Mouse (Mus musculus) B cell, adult 2 months (primary cell): ENCODE measurements at regions not wholly inside any gene's neighbourhood (a gene's known extent, or its start where the extent isn't known, plus 50 kb on each side); places are given as distances from the start of the nearest gene placed in this dataset.

ENCODE experiments used
- DNase-seq, 2 experiments: peaks; one replicate each; pipeline ENCODE4 v3.0.0; 2022

DNA sequence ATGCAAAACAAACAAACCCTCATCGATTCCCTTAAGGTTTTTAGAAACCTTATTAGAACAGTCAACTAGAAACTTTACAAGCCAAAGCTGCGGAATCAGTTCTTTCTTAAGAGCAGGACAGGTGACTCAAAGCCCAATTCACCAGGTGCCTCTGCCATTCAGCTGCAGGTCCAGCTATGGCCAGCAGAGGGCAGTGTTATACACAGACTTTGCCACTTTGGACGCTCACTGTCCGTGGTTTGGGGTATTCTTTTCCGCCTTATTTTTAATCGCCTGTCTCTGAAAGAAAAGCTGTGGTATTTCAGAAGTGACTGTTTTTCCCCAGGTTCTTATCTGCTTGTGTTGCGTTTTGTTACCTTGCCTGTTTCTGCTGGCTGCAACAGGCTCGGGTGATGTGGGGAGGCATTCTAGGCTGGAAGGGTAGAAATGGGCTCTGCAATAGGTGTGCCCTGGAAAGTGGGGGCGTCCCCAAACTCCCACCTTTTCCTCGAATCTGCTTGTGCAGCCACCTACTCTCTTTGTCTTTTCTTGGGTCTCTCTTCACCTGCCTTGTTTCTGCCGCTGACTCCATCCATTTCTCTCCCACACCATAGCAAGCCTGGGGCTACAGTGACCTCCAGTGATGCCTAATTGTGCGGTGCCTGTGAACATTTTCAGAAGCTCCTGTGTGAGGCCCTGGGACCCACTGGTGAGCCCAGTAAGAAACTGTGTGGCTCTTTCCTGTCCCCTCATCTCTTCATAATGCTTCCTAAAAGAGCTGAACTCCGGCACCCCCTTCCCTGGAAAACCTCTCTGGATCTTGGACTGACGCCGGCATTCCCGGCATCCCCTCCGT, 142.4 kb downstream of the Mtx3 start:
- peak; percentile 89 to 90 for DNase-seq

DNA sequence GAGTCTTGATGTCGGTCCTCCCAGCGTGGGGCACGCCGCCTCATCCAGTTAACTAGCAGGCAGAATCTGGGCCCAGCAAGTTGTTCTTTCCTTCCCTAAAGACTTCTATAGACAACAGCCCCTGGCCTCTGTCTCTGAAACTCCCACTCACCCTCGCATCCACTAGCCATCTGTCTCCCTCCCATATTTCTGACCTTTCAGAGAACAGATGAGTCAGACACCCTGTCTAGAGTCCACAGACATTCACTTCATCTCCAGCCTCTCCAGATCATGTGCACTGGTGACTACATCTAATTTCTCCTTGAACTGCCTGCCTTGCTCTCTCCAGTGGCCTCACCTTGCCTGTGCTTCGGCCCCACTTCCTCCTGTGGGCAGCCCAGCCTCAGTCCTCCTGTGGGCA, 143.1 kb downstream of the Mtx3 start:
- no peak for DNase-seq

DNA sequence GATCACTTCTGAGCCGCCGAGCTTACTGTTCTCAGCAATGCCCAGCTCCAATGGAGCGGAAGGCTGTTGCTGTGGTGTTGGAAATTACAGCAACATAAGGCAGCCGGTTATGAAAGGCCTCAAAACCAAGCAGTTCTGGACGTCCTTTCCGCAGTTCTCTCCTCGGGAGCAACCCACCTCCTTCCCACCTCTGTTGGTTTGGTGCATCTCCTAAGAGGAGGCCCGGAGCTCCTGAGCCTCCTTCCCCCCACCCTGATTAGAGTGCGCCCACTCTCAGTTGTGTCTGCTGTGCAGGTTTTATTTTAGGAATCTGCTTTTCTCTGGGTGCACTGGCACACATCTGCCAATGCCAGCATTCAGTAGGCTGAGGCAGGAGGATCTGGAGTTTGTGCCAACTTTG, 144.0 kb downstream of the Mtx3 start:
- DNase-seq: no peak

DNA sequence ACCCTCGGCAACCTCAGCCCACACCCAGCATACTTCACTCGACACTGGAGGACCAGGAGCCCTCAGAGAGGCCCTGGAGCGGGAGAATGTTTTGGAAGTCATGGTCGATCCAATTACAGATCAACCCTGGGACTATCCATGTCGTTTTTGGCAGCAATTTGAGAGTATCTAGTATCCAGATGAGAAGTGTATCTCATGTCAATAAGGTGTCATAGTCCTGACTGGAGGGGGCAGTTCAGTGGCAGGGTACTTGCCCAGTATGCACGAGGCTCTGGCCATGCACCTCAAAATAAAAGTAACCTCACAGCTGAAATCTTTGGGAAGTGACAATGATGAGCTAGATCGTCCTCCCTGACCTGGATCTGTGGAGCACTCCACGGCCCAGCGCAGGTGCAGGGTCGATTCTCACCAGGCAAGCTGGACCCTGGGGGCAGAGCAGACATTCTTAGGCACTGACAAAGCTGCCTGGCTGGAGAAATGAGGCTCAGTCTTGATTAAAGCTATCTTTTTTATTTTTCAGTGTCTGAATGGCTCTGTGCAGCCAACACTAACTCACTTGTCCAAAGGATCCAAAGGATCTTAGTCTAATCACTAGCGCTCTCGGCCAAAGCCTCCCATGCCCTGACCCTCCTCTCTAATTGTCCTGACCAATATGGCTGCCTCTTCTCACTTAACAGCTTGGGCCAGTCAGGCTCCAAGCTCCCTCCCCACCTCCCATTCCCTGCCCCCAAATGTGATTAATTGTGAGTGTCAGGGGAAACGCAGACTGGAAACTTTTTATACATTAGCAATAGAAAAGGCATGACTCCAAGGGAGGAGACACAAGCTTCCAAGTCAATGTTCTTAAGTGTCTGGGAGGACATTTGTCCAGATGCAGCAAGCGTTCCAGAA, 146.0 kb downstream of the Mtx3 start:
- DNase-seq: no peak
